In the genomic region with DNA sequence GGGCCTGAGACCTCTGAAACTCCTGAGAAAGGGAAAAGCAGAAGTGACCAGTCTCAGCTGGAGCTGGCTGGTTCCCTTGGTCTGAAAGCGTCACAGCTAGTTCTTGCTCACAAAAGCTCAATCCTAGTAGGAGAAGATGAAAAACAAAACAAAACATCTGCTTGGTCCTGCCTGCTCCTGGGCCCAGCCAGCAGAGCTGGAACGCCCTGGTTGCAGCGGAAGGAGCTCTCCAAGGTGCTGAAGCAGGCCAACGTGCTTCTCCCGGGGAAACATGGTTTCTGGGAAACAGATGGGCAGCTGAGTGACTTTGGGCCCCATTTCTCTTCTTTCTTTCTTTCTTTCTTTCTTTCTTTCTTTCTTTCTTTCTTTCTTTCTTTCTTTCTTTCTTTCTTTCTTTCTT, we compare ENCODE assay signal across 9 mouse cellular contexts. TPM values are rescaled to one million over a fixed set of nuclear protein-coding genes. Genes with fewer than 3 reads are reported as not detected.
DNase-seq lines count a peak whose midpoint lies in the region; ATAC-seq and TF ChIP-seq lines count a peak whose summit lies in the region.
"Had no signal": no experiment of that assay in that cellular context is flagged by ENCODE, and none has a peak within 500 bp of the region (broad histone marks: within the 10 kb centered on the region; RNA-seq: fewer than 3 reads in every experiment).

No protein-coding gene starts in this region.

- H3K27me3 ChIP-seq in heart, embryonic 10.5 days (ENCODE audit: insufficient read depth, poor library complexity, severe bottlenecking) = no peaks in the 10 kb centered on the region
- H3K27me3 ChIP-seq in limb, embryonic 11.5 days (ENCODE audit: control insufficient read depth, insufficient read depth, low read length) = no peaks in the 10 kb centered on the region
- H3K27me3 ChIP-seq: limb, embryonic 13.5 days had no signal

- H3K36me3 ChIP-seq in heart, embryonic 10.5 days = no peaks in the 10 kb centered on the region
- no peaks in the 10 kb centered on the region for H3K36me3 ChIP-seq in ES-E14 (ENCODE audit: control insufficient read depth, insufficient read depth, low read length, poor library complexity, severe bottlenecking)
- no peaks in the 10 kb centered on the region for H3K36me3 ChIP-seq in limb, embryonic 11.5 days (ENCODE audit: control insufficient read depth, insufficient read depth, low read length)
- H3K36me3 ChIP-seq: limb, embryonic 13.5 days had no signal

- DNase-seq in heart, embryonic 10.5 days (ENCODE audit: low spot score) = peak; percentile 81
- DNase-seq in heart, adult 9 months (ENCODE audit: low spot score in 2 of 2) = no peak
- DNase-seq in ES-E14 (ENCODE audit: low read depth, low spot score) = peak; percentile 59
- peak; percentile 86 for DNase-seq in embryo, embryonic 10.5 days (ENCODE audit: low spot score)
- DNase-seq in limb, embryonic 11.5 days (ENCODE audit: low spot score) = peak; percentile 93
- peak; percentile 75 for DNase-seq in retina, embryonic 14.5 days (ENCODE audit: low spot score)
- DNase-seq in cerebellum, adult 9-10 months = no peak
- DNase-seq in right cerebral cortex, postnatal 10 days (ENCODE audit: low spot score in 2 of 2) = no peak

- in situ Hi-C loops in ES-E14 (cut with MboI; ENCODE audit: low sequenced_read_pairs in 2 of 2, unreplicated experiment in 2 of 2) = no loop called here

- no peaks in the 10 kb centered on the region for H3K9me3 ChIP-seq in heart, embryonic 10.5 days
- H3K9me3 ChIP-seq in ES-E14 (ENCODE audit: control insufficient read depth, insufficient read depth, low read depth, low read length) = no peaks in the 10 kb centered on the region
- no peaks in the 10 kb centered on the region for H3K9me3 ChIP-seq in limb, embryonic 11.5 days (ENCODE audit: control insufficient read depth, low read length)
- H3K9me3 ChIP-seq: limb, embryonic 13.5 days had no signal

- no peak overlapping the region for H3K4me3 ChIP-seq in heart, embryonic 10.5 days
- H3K4me3 ChIP-seq in ES-E14 (ENCODE audit: insufficient read depth in 1 of 2, low read depth in 1 of 2, low read length in 2 of 2, poor library complexity in 1 of 2, severe bottlenecking in 1 of 2) = no peak overlapping the region
- H3K4me3 ChIP-seq in limb, embryonic 11.5 days (ENCODE audit: low read depth, low read length) = no peak overlapping the region
- H3K4me3 ChIP-seq: limb, embryonic 13.5 days had no signal

- no peak for ATAC-seq in limb, embryonic 11.5 days (ENCODE audit: insufficient number of reproducible peaks, low FRiP score, low TSS enrichment, low read depth)

- H3K27ac ChIP-seq in heart, embryonic 10.5 days = no peak overlapping the region
- no peak overlapping the region for H3K27ac ChIP-seq in ES-E14 (ENCODE audit: insufficient read depth, low read depth, low read length, poor library complexity, severe bottlenecking)
- no peak overlapping the region for H3K27ac ChIP-seq in limb, embryonic 11.5 days (replicated peaks; ENCODE audit: low read depth, low read length)
- H3K27ac ChIP-seq: limb, embryonic 13.5 days had no signal

- no peaks in the 10 kb centered on the region for H3K4me1 ChIP-seq in heart, embryonic 10.5 days
- H3K4me1 ChIP-seq in ES-E14 (ENCODE audit: control insufficient read depth in 2 of 2, insufficient read depth in 2 of 2, low read length in 2 of 2, poor library complexity in 1 of 2) = peaks cover 2 to 7% of the 10 kb centered on the region in 2 experiments; a peak in 2 of 4 replicates
- H3K4me1 ChIP-seq in limb, embryonic 11.5 days (ENCODE audit: control insufficient read depth, insufficient read depth, low read length) = no peaks in the 10 kb centered on the region
- H3K4me1 ChIP-seq: limb, embryonic 13.5 days had no signal

- WGBS in heart, embryonic 10.5 days = 3% methylated on average over 5 of the region's 5 CpGs
- WGBS in limb, embryonic 11.5 days = 0% methylated on average over 5 of the region's 5 CpGs

- no peak overlapping the region for H3K4me2 ChIP-seq in limb, embryonic 11.5 days (ENCODE audit: low read depth, severe bottlenecking)
- H3K4me2 ChIP-seq: limb, embryonic 13.5 days had no signal

- H3K9ac ChIP-seq in ES-E14 (ENCODE audit: insufficient read depth, low read depth, low read length, poor library complexity, severe bottlenecking) = no peak overlapping the region
- H3K9ac ChIP-seq in limb, embryonic 11.5 days (ENCODE audit: low read length) = no peak overlapping the region
- H3K9ac ChIP-seq: limb, embryonic 13.5 days had no signal

TF ChIP-seq in ES-E14, 5 proteins besides CTCF, POLR2A, EP300 and RAD21:
- TF ChIP-seq CHD2 (IDR thresholded peaks at IDR 0.05; ENCODE audit: low read depth, low read length) (no peak), ZNF384 (IDR thresholded peaks at IDR 0.05; ENCODE audit: low read depth, low read length) (no peak), ZC3H11A (IDR thresholded peaks at IDR 0.05; ENCODE audit: borderline replicate concordance, low read depth, low read length) (no peak), MAFK (IDR thresholded peaks at IDR 0.05; ENCODE audit: insufficient read depth, low read depth, low read length) (no peak), HCFC1 (IDR thresholded peaks at IDR 0.05; ENCODE audit: borderline replicate concordance, insufficient read depth, low read length) (no peak)

RNA-seq across cellular contexts. Expression of a gene that starts 53.4 kb away (rescaled TPM):
- not detected in 2 replicates for polyA plus RNA-seq in heart, embryonic 10.5 days (2016; fragmentation: Nextera tagmentation; extraction: Ambion mirVana)
- not detected in 2 replicates for total RNA-seq in ES-E14 (2012; rRNA removed)
- not detected in 2 replicates for polyA plus RNA-seq in limb, embryonic 11.5 days (2014; fragmentation: Nextera tagmentation; extraction: Ambion mirVana)
- polyA plus RNA-seq: limb, embryonic 13.5 days had no signal

Comparison
In these comparisons a context has a peak if more than half of its experiments do, and no peak if none do; other contexts are left out.
1. DNase-seq: peak in heart, embryonic 10.5 days (single experiment), ES-E14 (single experiment), embryo, embryonic 10.5 days (single experiment), limb, embryonic 11.5 days (single experiment) and retina, embryonic 14.5 days (single experiment); none in heart, adult 9 months (0 of 2), cerebellum, adult 9-10 months (single experiment) and right cerebral cortex, postnatal 10 days (0 of 2).